Mouse (Mus musculus): ENCODE results near the gene Lsr.

GRCm38 (mm10) chr7:30954971-30955520 is 18.2 kb downstream of the Lsr start:
- TF ChIP-seq CTCF (IDR thresholded peaks at IDR 0.05) (no peak), EP300 (IDR thresholded peaks at IDR 0.05) (no peak)

Data from lung, postnatal 0 days (tissue).